Mouse (Mus musculus): ENCODE results near the gene Rheb. TPM values are rescaled to one million over a fixed set of nuclear protein-coding genes. Genes with fewer than 3 reads are reported as not detected.
"Not testable (repeated sequence)": the region's sequence is repeated elsewhere in the genome, so short reads cannot be mapped to it uniquely, and the experiment has no call there.

Rheb gene
- polyA plus RNA-seq, 1 experiment from 2014 or later: 113 TPM

- H3K36me3 ChIP-seq: no peaks in the 10 kb centered on the region
- H3K9me3 ChIP-seq (replicated peaks): no peaks in the 10 kb centered on the region; the same call in 1 of the 2 replicates
- H3K27ac ChIP-seq: no peak overlapping the region
- no peak overlapping the region for H3K4me2 ChIP-seq
- no peak overlapping the region for H3K9ac ChIP-seq
- ATAC-seq: no peak
- peaks cover 29% of the 10 kb centered on the region for H3K27me3 ChIP-seq (replicated peaks)
- H3K4me1 ChIP-seq: no peaks in the 10 kb centered on the region
- 38% methylated on average over 15 of the region's 15 CpGs for WGBS (ENCODE audit: insufficient replicate concordance)
- H3K4me3 ChIP-seq: no peak overlapping the region
These were observed 62.4 kb downstream of the Rheb start for GRCm38 (mm10) chr5:24779881-24780512.

- H3K27me3 ChIP-seq (replicated peaks): peaks cover 29% of the 10 kb centered on the region
- H3K9me3 ChIP-seq (replicated peaks): no peaks in the 10 kb centered on the region; the same call in 1 of the 2 replicates
- no peak overlapping the region for H3K9ac ChIP-seq
- no peaks in the 10 kb centered on the region for H3K4me1 ChIP-seq
- no peak overlapping the region for H3K4me2 ChIP-seq
- no peak for ATAC-seq
- H3K4me3 ChIP-seq: no peak overlapping the region
- H3K36me3 ChIP-seq: no peaks in the 10 kb centered on the region
- H3K27ac ChIP-seq: no peak overlapping the region
These were observed 63.1 kb downstream of the Rheb start for GRCm38 (mm10) chr5:24779321-24779720.

- Histone ChIP-seq H3K4me2 (no peak overlapping the region), H3K9me3 (replicated peaks) (no peaks in the 10 kb centered on the region; the same call in 1 of the 2 replicates), H3K36me3 (no peaks in the 10 kb centered on the region), H3K4me3 (no peak overlapping the region), H3K27me3 (replicated peaks) (peaks cover 29% of the 10 kb centered on the region), H3K4me1 (no peaks in the 10 kb centered on the region), H3K27ac (no peak overlapping the region), H3K9ac (no peak overlapping the region)
- no peak for ATAC-seq
- WGBS (ENCODE audit: insufficient replicate concordance): 35% methylated on average over 13 of the region's 13 CpGs
These were observed 63.6 kb downstream of the Rheb start for GRCm38 (mm10) chr5:24778843-24779140.

- Histone ChIP-seq H3K27ac (no peak overlapping the region), H3K36me3 (no peaks in the 10 kb centered on the region), H3K4me3 (no peak overlapping the region), H3K9me3 (replicated peaks) (no peaks in the 10 kb centered on the region; the same call in 1 of the 2 replicates), H3K9ac (no peak overlapping the region), H3K4me1 (no peaks in the 10 kb centered on the region), H3K27me3 (replicated peaks) (peaks cover 29% of the 10 kb centered on the region), H3K4me2 (no peak overlapping the region)
- 42% methylated on average over 17 of the region's 17 CpGs for WGBS (ENCODE audit: insufficient replicate concordance)
- no peak for ATAC-seq
These were observed 64.2 kb downstream of the Rheb start for GRCm38 (mm10) chr5:24778082-24778842.

GRCm38 (mm10) chr5:24776681-24777080 lies 65.7 kb downstream of the Rheb start:
- Histone ChIP-seq H3K4me3 (no peak overlapping the region), H3K27ac (no peak overlapping the region), H3K9me3 (replicated peaks) (no peaks in the 10 kb centered on the region; the same call in 1 of the 2 replicates), H3K36me3 (no peaks in the 10 kb centered on the region), H3K27me3 (replicated peaks) (peaks cover 29% of the 10 kb centered on the region), H3K9ac (no peak overlapping the region), H3K4me1 (no peaks in the 10 kb centered on the region), H3K4me2 (no peak overlapping the region)
- no peak for ATAC-seq
- WGBS (ENCODE audit: insufficient replicate concordance): 50% methylated on average over 4 of the region's 4 CpGs

- H3K9ac ChIP-seq; H3K27ac ChIP-seq; H3K4me3 ChIP-seq; H3K36me3 ChIP-seq; ATAC-seq; H3K4me1 ChIP-seq; H3K9me3 ChIP-seq (replicated peaks); H3K4me2 ChIP-seq: not testable (repeated sequence)
- WGBS (ENCODE audit: insufficient replicate concordance): 85% methylated on average over 16 of the region's 16 CpGs
- peaks cover 24% of the 10 kb centered on the region for H3K27me3 ChIP-seq (replicated peaks)
These were observed 67.9 kb downstream of the Rheb start for GRCm38 (mm10) chr5:24774549-24774948.

- Histone ChIP-seq H3K27ac (no peak within 1 kb of the TSS), H3K9ac (no peak within 1 kb of the TSS)
- no peak for ATAC-seq
These were observed 84.6 kb downstream of the Rheb start, which contains the start of gene Crygn for GRCm38 (mm10) chr5:24757816-24758215. Gene Crygn (minus strand): TSS chr5:24758008.

GRCm38 (mm10) chr5:24756931-24757330 lies 85.5 kb downstream of the Rheb start:
- H3K27me3 ChIP-seq (replicated peaks): peaks cover 30% of the 10 kb centered on the region
- no peak overlapping the region for H3K4me2 ChIP-seq
- H3K4me3 ChIP-seq: no peak overlapping the region
- no peaks in the 10 kb centered on the region for H3K36me3 ChIP-seq
- H3K9ac ChIP-seq: no peak overlapping the region
- WGBS (ENCODE audit: insufficient replicate concordance): 57% methylated on average over 3 of the region's 3 CpGs
- no peak for ATAC-seq
- H3K4me1 ChIP-seq: peaks cover 12% of the 10 kb centered on the region
- H3K27ac ChIP-seq: no peak overlapping the region
- no peaks in the 10 kb centered on the region for H3K9me3 ChIP-seq (replicated peaks)

More at GRCm38 (mm10) chr5:24757816-24758215, 84.6 kb downstream of the Rheb start, which contains the start of gene Crygn:
- Histone ChIP-seq H3K4me1 (0 out of 2 replicates have a peak, but pooled peaks cover 7% of the 10 kb centered on the region), H3K4me2 (no peak within 1 kb of the TSS), H3K36me3 (no peaks in the 10 kb centered on the region), H3K9me3 (replicated peaks) (no peaks in the 10 kb centered on the region), H3K4me3 (no peak within 1 kb of the TSS), H3K27me3 (replicated peaks) (peaks cover 24% of the 10 kb centered on the region)
- 56% methylated on average over 18 of the region's 18 CpGs for WGBS (ENCODE audit: insufficient replicate concordance)

Other genes starting within 250 kb of the Rheb start
- gene Smarcd3, start 218.2 kb downstream of the Rheb start, polyA plus RNA-seq (2016; fragmentation: Nextera tagmentation; extraction: Ambion mirVana): 5.8 and 8.3 TPM in 2 replicates
- 16.9 and 17.5 TPM in 2 replicates for gene Nub1, start 157.1 kb downstream of the Rheb start, polyA plus RNA-seq (2016; fragmentation: Nextera tagmentation; extraction: Ambion mirVana)
- gene Wdr86, start 111.9 kb downstream of the Rheb start, polyA plus RNA-seq (2016; fragmentation: Nextera tagmentation; extraction: Ambion mirVana): 3.5 and 3.9 TPM in 2 replicates
- gene Crygn, start 84.6 kb downstream of the Rheb start, polyA plus RNA-seq (2016; fragmentation: Nextera tagmentation; extraction: Ambion mirVana): 0.71 TPM in 1 of 2 replicates, not detected in the other

Data from liver, embryonic 12.5 days (tissue).